Mouse (Mus musculus) liver, adult 2 months (tissue): ENCODE data around the gene Klhl12. TPM values are rescaled to one million over a fixed set of nuclear protein-coding genes. Genes with fewer than 3 reads are reported as not detected.
A peak's percentile ranks its signal among the peaks of the same experiment; 100 is the strongest.
"Not testable (repeated sequence)": the region's sequence is repeated elsewhere in the genome, so short reads cannot be mapped to it uniquely, and the experiment has no call there.

Experiments
- DNase-seq: peaks from one replicate; pipeline ENCODE4 v3.0.0-alpha.2; 2011; ENCODE audit warnings: low read depth, low spot score; ENCODE audit errors: extremely low read depth
- H3K27ac ChIP-seq: fragments of 200-500 bp; replicated peaks from 2 replicates; pipeline ENCODE4 v1.5.1; 2012; ENCODE audit warnings: low read depth, mild to moderate bottlenecking, control low read depth, inconsistent platforms, low read length; ENCODE audit not compliant: insufficient read depth
- H3K27me3 ChIP-seq: fragments of 200-500 bp; 2 replicates; pipeline ENCODE4 v1.6.1; 2012; ENCODE audit warnings: mild to moderate bottlenecking, moderate library complexity, low read length, inconsistent platforms; ENCODE audit not compliant: control insufficient read depth, insufficient read depth
- H3K36me3 ChIP-seq: fragments of 200-500 bp; 2 replicates; pipeline ENCODE4 v1.6.1; 2012; ENCODE audit warnings: low read length, inconsistent platforms; ENCODE audit not compliant: control insufficient read depth, insufficient read depth
- H3K4me1 ChIP-seq: fragments of 200-500 bp; 2 replicates; pipeline ENCODE4 v1.6.1; 2011; ENCODE audit warnings: low read length; ENCODE audit not compliant: control insufficient read depth, insufficient read depth
- H3K4me3 ChIP-seq: fragments of 200-500 bp; 2 replicates; pipeline ENCODE4 v1.5.1; 2011; ENCODE audit warnings: low read depth, mild to moderate bottlenecking, control low read depth, low read length, moderate library complexity; ENCODE audit not compliant: insufficient read depth
- H3K79me2 ChIP-seq: fragments of 200-500 bp; 2 replicates; pipeline ENCODE4 v1.6.1; 2012; ENCODE audit warnings: inconsistent platforms, mild to moderate bottlenecking, low read length, moderate library complexity; ENCODE audit not compliant: control insufficient read depth, insufficient read depth
- H3K9ac ChIP-seq: fragments of 200-500 bp; 2 replicates; pipeline ENCODE4 v1.6.1; 2012; ENCODE audit warnings: low read depth, mild to moderate bottlenecking, control low read depth, inconsistent platforms, low read length
- CTCF ChIP-seq: fragments of 200-500 bp; IDR thresholded peaks from 2 replicates; pipeline ENCODE4 v1.5.1; 2011; ENCODE audit warnings: low read depth, low read length, control low read depth
- POLR2A ChIP-seq: fragments of 200-500 bp; IDR thresholded peaks from 2 replicates; pipeline ENCODE4 v1.6.1; 2011; ENCODE audit warnings: low read length, control low read depth; ENCODE audit not compliant: insufficient read depth; ENCODE audit errors: extremely low read depth
- WGBS: fragments of 180-500 bp; shearing (Covaris S2); methylation state at CpG from one replicate; pipeline ENCODE4 v1.1.7; 2018; 5-methylcytosine and 5-hydroxymethylcytosine counted together
- polyA plus RNA-seq: library from polyadenylated mRNA; depleted of rRNA; stranded (reverse); fragments of >200 nt; gene quantifications from 2 replicates; pipeline ENCODE4 v1.2.3, GENCODE M21; 2012
- total RNA-seq: library from RNA; depleted of rRNA; stranded (reverse); fragments of >200 nt; gene quantifications from 2 replicates; pipeline ENCODE4 v1.2.3, GENCODE M21; 2014

Gene Klhl12
- total and polyA plus RNA-seq, 2 experiments, result 5.1 to 8.8 TPM

GRCm38 (mm10) chr1:134423911-134424310, 31.4 kb upstream of the Klhl12 start:
- Histone ChIP-seq H3K4me3 (no peak overlapping the region), H3K27ac (no peak overlapping the region), H3K4me1 (peaks cover 16% of the 10 kb centered on the region), H3K27me3 (no peaks in the 10 kb centered on the region), H3K9ac (no peak overlapping the region), H3K79me2 (peaks cover 16% of the 10 kb centered on the region), H3K36me3 (peaks cover 56% of the 10 kb centered on the region)
- DNase-seq, result no peak
- 80% methylated on average over 10 of the region's 10 CpGs for WGBS
- TF ChIP-seq CTCF (no peak), POLR2A (no peak)

- Histone ChIP-seq H3K27ac (no peak overlapping the region), H3K9ac (no peak overlapping the region), H3K27me3 (no peaks in the 10 kb centered on the region), H3K36me3 (peaks cover 70% of the 10 kb centered on the region), H3K4me3 (no peak overlapping the region), H3K4me1 (no peaks in the 10 kb centered on the region), H3K79me2 (peaks cover 5% of the 10 kb centered on the region; the same call in 1 of the 2 replicates)
- DNase-seq, result no peak
- no peak for TF ChIP-seq CTCF
- no peak for TF ChIP-seq POLR2A
- 79% methylated on average over 5 of the region's 5 CpGs for WGBS
These were observed 29.0 kb upstream of the Klhl12 start for GRCm38 (mm10) chr1:134426289-134426688.

DNA sequence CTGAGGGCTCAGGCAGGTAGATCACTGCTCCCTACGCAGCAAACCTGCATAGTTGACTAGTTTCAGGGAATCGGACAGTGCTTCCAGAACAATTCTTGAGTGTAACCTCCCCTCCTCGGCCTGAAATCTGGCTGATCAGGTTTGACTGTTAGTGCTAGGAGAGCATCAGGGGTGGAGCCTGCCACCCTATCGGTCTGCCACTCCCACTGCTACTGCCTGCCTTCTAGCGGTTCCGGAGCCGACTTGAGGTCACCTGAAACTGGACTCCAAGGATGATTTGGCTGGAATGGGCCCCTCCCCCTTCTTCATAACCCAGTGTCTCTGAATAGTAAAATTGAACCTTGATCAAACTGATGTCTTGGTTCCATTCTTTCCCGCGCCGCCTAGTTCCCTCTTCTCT, 22.3 kb upstream of the Klhl12 start:
- H3K36me3 ChIP-seq, result peaks cover 35% of the 10 kb centered on the region
- H3K4me3 ChIP-seq, result no peak overlapping the region
- TF ChIP-seq POLR2A (no peak), CTCF (no peak)
- H3K27ac ChIP-seq, result no peak overlapping the region
- no peaks in the 10 kb centered on the region for H3K4me1 ChIP-seq
- no peak for DNase-seq
- no peaks in the 10 kb centered on the region for H3K27me3 ChIP-seq
- H3K79me2 ChIP-seq, result no peaks in the 10 kb centered on the region
- 88% methylated on average over 10 of the region's 10 CpGs for WGBS
- H3K9ac ChIP-seq, result no peak overlapping the region

DNA sequence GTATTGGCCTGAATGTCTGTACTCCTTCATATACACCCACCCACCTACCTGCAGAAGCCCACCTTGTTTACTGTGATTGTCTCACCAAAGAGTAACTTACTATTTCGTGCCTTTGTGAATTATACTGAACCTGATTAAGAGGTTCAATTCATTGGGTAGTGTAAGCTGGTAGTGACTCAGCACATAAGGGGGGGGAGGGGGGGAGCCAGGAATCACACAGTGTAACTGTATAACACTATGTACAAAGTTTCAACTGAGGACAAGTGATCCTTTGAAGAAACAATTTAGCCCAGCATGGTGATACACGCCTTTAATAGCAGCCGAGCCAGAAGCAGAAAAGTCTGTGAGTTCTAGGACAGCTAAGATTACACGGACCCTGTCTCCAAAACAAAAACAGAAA, 21.9 kb upstream of the Klhl12 start:
- DNase-seq, result no peak
- Histone ChIP-seq H3K4me1 (no peaks in the 10 kb centered on the region), H3K27me3 (no peaks in the 10 kb centered on the region), H3K27ac (no peak overlapping the region), H3K4me3 (no peak overlapping the region), H3K79me2 (no peaks in the 10 kb centered on the region), H3K36me3 (peaks cover 30% of the 10 kb centered on the region), H3K9ac (no peak overlapping the region)
- 88% methylated on average over 4 of the region's 4 CpGs for WGBS
- TF ChIP-seq CTCF (no peak), POLR2A (no peak)

DNA sequence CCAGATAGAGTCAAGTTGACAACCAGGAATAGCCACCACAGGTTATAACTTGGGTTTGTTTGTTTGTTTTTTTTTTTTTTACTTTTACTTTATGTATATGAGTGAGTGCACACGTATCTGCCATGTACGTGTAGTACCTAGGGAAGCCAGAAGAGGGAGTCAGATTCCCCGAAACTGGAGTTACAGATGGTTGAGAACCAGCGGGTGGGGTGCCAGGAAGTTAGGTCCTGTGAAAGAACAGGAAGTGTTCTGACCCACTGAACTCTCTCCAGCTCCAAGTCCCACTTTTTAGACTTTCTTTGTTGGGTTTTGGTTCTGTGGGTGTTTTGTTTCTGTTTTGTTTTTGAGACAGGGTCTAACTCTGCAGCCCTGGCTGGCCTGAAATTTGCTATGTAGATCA, 19.9 kb upstream of the Klhl12 start:
- H3K27me3 ChIP-seq, result no peaks in the 10 kb centered on the region
- H3K36me3 ChIP-seq, result peaks cover 16% of the 10 kb centered on the region; the same call in 1 of the 2 replicates
- H3K4me3 ChIP-seq, result no peak overlapping the region
- 59% methylated on average over 4 of the region's 4 CpGs for WGBS
- DNase-seq, result no peak
- TF ChIP-seq CTCF (peak; percentile 28; the same call in 1 of the 2 replicates), POLR2A (no peak)
- no peak overlapping the region for H3K9ac ChIP-seq
- H3K27ac ChIP-seq, result no peak overlapping the region
- no peaks in the 10 kb centered on the region for H3K4me1 ChIP-seq
- no peaks in the 10 kb centered on the region for H3K79me2 ChIP-seq

- Histone ChIP-seq H3K27ac (no peak overlapping the region), H3K4me3 (no peak overlapping the region), H3K9ac (no peak overlapping the region), H3K27me3 (no peaks in the 10 kb centered on the region), H3K79me2 (no peaks in the 10 kb centered on the region), H3K4me1 (no peaks in the 10 kb centered on the region), H3K36me3 (no peaks in the 10 kb centered on the region)
- 82% methylated on average over 6 of the region's 6 CpGs for WGBS
- TF ChIP-seq CTCF, result no peak
- DNase-seq, result no peak
These were observed 14.9 kb upstream of the Klhl12 start for GRCm38 (mm10) chr1:134440437-134440836.

DNA sequence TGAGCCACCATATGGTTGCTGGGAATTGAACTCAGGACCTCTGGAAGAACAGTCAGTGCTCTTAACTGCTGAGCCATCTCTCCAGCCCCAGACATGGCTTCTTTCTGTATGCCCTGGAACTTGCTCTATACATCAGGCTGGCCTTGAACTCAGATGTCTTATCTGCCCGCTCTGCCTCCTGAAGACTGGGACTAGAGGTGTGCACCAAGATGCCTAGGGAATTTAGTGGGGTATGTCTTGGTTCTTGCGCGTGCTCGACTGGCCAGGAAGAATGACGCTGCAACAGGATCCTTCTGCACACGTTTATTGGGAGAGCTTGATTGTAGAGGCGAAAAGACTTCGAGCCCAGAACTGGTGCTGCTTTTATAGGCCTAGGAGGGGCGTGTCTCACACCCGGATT, 13.6 kb upstream of the Klhl12 start:
- not testable (repeated sequence) for H3K27ac ChIP-seq, H3K36me3 ChIP-seq, H3K79me2 ChIP-seq, H3K4me1 ChIP-seq, H3K9ac ChIP-seq, H3K27me3 ChIP-seq, DNase-seq, H3K4me3 ChIP-seq
- WGBS, result 97% methylated on average over 8 of the region's 10 CpGs
